Mouse (Mus musculus): Measurements from ENCODE around the gene Pvr. TPM values are rescaled to one million over a fixed set of nuclear protein-coding genes. Genes with fewer than 3 reads are reported as not detected.
"Not testable (repeated sequence)": the region's sequence is repeated elsewhere in the genome, so short reads cannot be mapped to it uniquely, and the experiment has no call there.

Pvr gene
- total and polyA plus RNA-seq, 2 experiments from 2014 or later, result 6.1 to 11.7 TPM

- ATAC-seq (no peak), DNase-seq (ENCODE audit: low spot score) (no peak)
- Histone ChIP-seq H3K9me3 (ENCODE audit: low read length) (no peaks in the 10 kb centered on the region), H3K4me2 (ENCODE audit: low read depth, low read length) (no peak overlapping the region), H3K4me1 (ENCODE audit: insufficient read depth, low read length) (no peaks in the 10 kb centered on the region), H3K27ac (no peak overlapping the region), H3K27me3 (ENCODE audit: insufficient read depth, low read length) (no peaks in the 10 kb centered on the region), H3K4me3 (ENCODE audit: low read length) (no peak overlapping the region), H3K9ac (replicated peaks; ENCODE audit: low read length) (no peak overlapping the region), H3K36me3 (ENCODE audit: insufficient read depth, low read length) (no peaks in the 10 kb centered on the region)
- 78% methylated on average over 20 of the region's 20 CpGs for WGBS
- no peak for TF ChIP-seq CTCF (IDR thresholded peaks at IDR 0.05; ENCODE audit: low read depth)
Measured at GRCm38 (mm10) chr7:19935171-19935751, 14.3 kb upstream of the Pvr start.

DNA sequence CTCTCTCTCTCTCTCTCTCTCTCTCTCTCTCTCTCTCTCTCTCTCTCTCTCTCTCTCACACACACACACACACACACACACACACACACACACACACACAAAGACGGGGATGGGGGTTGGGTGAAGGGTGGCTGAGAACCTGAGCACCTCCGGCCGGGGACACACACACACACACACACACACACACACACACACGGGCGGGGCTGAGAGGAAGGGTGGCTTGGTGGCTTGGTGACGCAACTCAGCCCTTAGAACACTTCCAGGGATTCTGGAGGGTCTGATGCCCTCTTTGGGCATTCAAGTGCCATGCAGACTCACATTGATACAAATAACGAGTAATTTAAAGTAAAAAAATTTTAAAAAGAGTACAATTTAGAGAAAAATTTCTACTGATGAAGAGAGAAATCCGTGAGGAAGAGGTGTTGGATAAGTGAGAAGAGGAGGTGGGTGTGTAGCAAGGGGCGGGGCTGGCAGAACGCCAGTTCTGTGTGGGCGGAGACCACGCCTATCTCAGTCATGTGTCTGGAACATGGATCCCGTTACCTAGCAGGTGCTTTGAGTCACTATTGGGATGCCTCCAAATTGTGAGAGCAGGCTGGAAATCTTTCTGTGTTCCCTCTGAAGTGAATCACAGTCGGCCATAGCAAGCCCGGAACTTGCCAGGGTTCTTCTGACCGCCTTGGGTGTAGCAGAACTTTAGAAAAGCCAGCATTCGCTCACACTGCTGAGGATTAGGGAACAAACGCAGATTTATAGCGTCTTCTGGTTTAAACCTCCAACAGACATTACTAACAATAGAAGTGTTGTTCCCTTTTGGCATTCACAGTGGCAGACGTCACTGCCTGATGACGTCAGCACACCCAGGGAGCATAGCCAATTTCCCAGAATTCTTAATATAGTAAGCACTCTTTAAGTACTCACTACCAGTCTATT is 12.2 kb upstream of the Pvr start:
- DNase-seq (ENCODE audit: low spot score) (peak; percentile 80), ATAC-seq (peak; percentile 90)
- H3K9me3 ChIP-seq (ENCODE audit: low read length), result no peaks in the 10 kb centered on the region
- WGBS, result 20% methylated on average over 20 of the region's 21 CpGs
- TF ChIP-seq CTCF (IDR thresholded peaks at IDR 0.05; ENCODE audit: low read depth), result no peak
- peak overlapping the region; percentile 68 for H3K27ac ChIP-seq
- H3K4me3 ChIP-seq (ENCODE audit: low read length), result peak overlapping the region; percentile 19
- no peaks in the 10 kb centered on the region for H3K36me3 ChIP-seq (ENCODE audit: insufficient read depth, low read length)
- H3K4me1 ChIP-seq (ENCODE audit: insufficient read depth, low read length), result no peaks in the 10 kb centered on the region
- 0 out of 2 replicates have a peak overlapping the region, but pooled peaks have one; percentile 10 for H3K9ac ChIP-seq (replicated peaks; ENCODE audit: low read length)
- no peaks in the 10 kb centered on the region for H3K27me3 ChIP-seq (ENCODE audit: insufficient read depth, low read length)
- peak overlapping the region; percentile 47 for H3K4me2 ChIP-seq (ENCODE audit: low read depth, low read length)

DNA sequence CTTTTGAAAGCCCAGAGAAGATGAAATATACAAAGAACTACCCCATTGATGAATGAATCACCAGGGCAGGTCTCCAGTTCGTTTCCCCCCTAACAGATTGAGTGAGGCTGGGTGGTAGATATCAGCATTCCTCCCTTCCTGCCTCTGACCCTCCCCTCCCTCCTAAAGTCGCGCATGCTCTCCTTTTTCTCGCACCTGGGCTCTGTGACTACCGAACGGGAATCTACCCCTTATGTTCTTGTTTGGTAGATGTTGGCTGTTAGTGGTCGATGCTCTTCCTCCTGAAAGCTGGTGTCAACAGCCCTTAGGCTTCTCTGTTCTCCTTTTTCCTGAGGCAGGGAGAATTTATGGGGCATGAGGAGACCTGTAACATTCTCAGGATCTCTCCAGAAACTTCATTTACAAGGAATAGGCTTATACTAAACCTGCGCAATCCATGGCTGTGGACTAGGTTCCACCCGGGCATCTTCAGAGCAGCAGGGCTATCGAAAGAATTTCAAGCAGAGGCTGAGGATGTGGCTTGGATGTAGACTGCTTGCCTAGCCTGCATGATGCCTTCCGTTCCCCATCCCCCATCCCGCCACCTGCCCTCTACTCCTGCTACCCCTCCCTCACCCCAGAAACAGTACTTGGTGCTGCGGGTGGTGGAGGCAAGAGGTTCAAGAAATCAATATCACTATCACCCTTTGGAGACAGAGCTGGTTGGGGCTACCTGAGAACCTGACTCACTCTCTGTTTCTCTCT is 11.3 kb upstream of the Pvr start:
- 33% methylated on average over 13 of the region's 13 CpGs for WGBS
- no peaks in the 10 kb centered on the region for H3K27me3 ChIP-seq (ENCODE audit: insufficient read depth, low read length)
- no peak overlapping the region for H3K9ac ChIP-seq (replicated peaks; ENCODE audit: low read length)
- no peaks in the 10 kb centered on the region for H3K36me3 ChIP-seq (ENCODE audit: insufficient read depth, low read length)
- peak overlapping the region; percentile 68; the same call in 1 of the 2 replicates for H3K27ac ChIP-seq
- H3K4me3 ChIP-seq (ENCODE audit: low read length), result no peak overlapping the region
- TF ChIP-seq CTCF (IDR thresholded peaks at IDR 0.05; ENCODE audit: low read depth), result no peak
- H3K9me3 ChIP-seq (ENCODE audit: low read length), result no peaks in the 10 kb centered on the region
- peak overlapping the region; percentile 32 for H3K4me2 ChIP-seq (ENCODE audit: low read depth, low read length)
- peak; percentile 12 for DNase-seq (ENCODE audit: low spot score)
- peak; percentile 61 for ATAC-seq
- no peaks in the 10 kb centered on the region for H3K4me1 ChIP-seq (ENCODE audit: insufficient read depth, low read length)

GRCm38 (mm10) chr7:19930481-19930880 is 9.5 kb upstream of the Pvr start:
- not testable (repeated sequence) for H3K4me2 ChIP-seq (ENCODE audit: low read depth, low read length); DNase-seq (ENCODE audit: low spot score); H3K4me1 ChIP-seq (ENCODE audit: insufficient read depth, low read length); H3K27ac ChIP-seq; H3K27me3 ChIP-seq (ENCODE audit: insufficient read depth, low read length); ATAC-seq; H3K9me3 ChIP-seq (ENCODE audit: low read length); H3K4me3 ChIP-seq (ENCODE audit: low read length); H3K9ac ChIP-seq (replicated peaks; ENCODE audit: low read length); H3K36me3 ChIP-seq (ENCODE audit: insufficient read depth, low read length)
- WGBS, result 72% methylated on average over 6 of the region's 6 CpGs

DNA sequence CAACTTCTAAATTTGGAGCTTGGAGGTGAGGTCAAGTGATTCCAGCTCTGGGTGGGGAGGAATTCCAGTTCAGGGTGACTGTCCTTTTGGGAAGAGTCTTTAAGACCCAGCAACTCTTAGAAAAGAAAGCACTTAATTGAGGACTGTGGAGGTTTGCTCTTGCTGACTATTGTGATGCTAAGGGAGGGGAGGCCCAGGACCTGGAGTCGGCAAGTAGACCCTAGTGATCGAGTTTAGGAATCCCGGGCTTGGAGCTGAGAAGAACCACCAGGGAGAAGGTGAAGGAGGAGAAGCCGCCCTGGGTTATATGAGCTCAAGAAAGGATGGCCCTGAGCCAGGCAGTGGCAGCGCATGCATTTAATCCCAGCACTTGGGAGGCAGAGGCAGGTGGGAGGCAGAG is 7.5 kb upstream of the Pvr start:
- Histone ChIP-seq H3K4me2 (ENCODE audit: low read depth, low read length) (no peak overlapping the region), H3K9me3 (ENCODE audit: low read length) (no peaks in the 10 kb centered on the region), H3K27me3 (ENCODE audit: insufficient read depth, low read length) (no peaks in the 10 kb centered on the region), H3K4me3 (ENCODE audit: low read length) (no peak overlapping the region), H3K27ac (no peak overlapping the region), H3K9ac (replicated peaks; ENCODE audit: low read length) (no peak overlapping the region), H3K36me3 (ENCODE audit: insufficient read depth, low read length) (no peaks in the 10 kb centered on the region), H3K4me1 (ENCODE audit: insufficient read depth, low read length) (no peaks in the 10 kb centered on the region)
- 48% methylated on average over 5 of the region's 5 CpGs for WGBS
- TF ChIP-seq CTCF (IDR thresholded peaks at IDR 0.05; ENCODE audit: low read depth), result no peak
- DNase-seq (ENCODE audit: low spot score) (no peak), ATAC-seq (no peak)

- H3K9me3 ChIP-seq (ENCODE audit: low read length), result no peaks in the 10 kb centered on the region
- no peak overlapping the region for H3K9ac ChIP-seq (replicated peaks; ENCODE audit: low read length)
- H3K36me3 ChIP-seq (ENCODE audit: insufficient read depth, low read length), result no peaks in the 10 kb centered on the region
- 74% methylated on average over 2 of the region's 2 CpGs for WGBS
- H3K4me2 ChIP-seq (ENCODE audit: low read depth, low read length), result no peak overlapping the region
- H3K27me3 ChIP-seq (ENCODE audit: insufficient read depth, low read length), result no peaks in the 10 kb centered on the region
- ATAC-seq, result no peak
- H3K4me3 ChIP-seq (ENCODE audit: low read length), result no peak overlapping the region
- H3K4me1 ChIP-seq (ENCODE audit: insufficient read depth, low read length), result no peaks in the 10 kb centered on the region
- no peak overlapping the region for H3K27ac ChIP-seq
- DNase-seq (ENCODE audit: low spot score), result no peak
- no peak for TF ChIP-seq CTCF (IDR thresholded peaks at IDR 0.05; ENCODE audit: low read depth)
Measured at GRCm38 (mm10) chr7:19926849-19927480, 6.0 kb upstream of the Pvr start.
